Mouse (Mus musculus) megakaryocyte, embryonic 14.5 days (primary cell): Measurements from ENCODE around the gene B3gnt7.

ENCODE experiments used
- FLI1 ChIP-seq: IDR thresholded peaks from 2 replicates; pipeline ENCODE4 v1.6.1; 2012; ENCODE audit warnings: low read length, inconsistent platforms, mixed read lengths
- GATA1 ChIP-seq: IDR thresholded peaks from 3 replicates; pipeline ENCODE4 v1.6.1; 2012; ENCODE audit warnings: mixed read lengths, low read length, inconsistent platforms, borderline replicate concordance

GRCm38 (mm10) chr1:86350576-86350975, 47.9 kb downstream of the B3gnt7 start:
- no peak for TF ChIP-seq GATA1
- TF ChIP-seq FLI1: no peak
